Mouse (Mus musculus) testis, adult 2 months (tissue): Measurements from ENCODE around the gene Tmcc2.

Experiments
- CTCF ChIP-seq: fragments of 200-500 bp; IDR thresholded peaks from 2 replicates; pipeline ENCODE4 v1.5.1; 2012; ENCODE audit warnings: low read depth, mild to moderate bottlenecking, inconsistent platforms, low read length, moderate library complexity; ENCODE audit not compliant: control insufficient read depth, insufficient read depth, insufficient replicate concordance
- POLR2A ChIP-seq: fragments of 200-500 bp; IDR thresholded peaks from 2 replicates; pipeline ENCODE4 v1.6.1; 2012; ENCODE audit warnings: low read depth, mild to moderate bottlenecking, inconsistent platforms, low read length, moderate library complexity; ENCODE audit not compliant: control insufficient read depth

DNA sequence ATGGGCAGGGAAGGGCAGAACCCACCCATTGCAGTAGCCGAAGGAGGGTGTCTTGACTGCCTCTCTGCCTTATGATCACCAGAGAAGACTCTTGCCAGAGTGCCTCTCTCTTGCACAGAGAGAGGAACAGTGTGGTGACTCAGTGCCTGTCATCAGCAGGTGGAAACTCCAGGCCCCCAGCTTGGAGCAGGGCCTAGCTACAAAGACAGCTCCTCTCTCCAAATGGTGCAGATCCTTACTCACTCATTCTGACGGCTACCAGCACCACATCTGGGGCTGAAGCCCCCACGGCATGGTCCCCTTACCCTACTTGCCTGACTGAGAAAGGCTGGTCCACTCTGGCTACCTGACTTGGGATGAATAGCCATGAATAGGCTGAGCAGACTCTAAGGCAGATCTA is 26.7 kb downstream of the Tmcc2 start:
- TF ChIP-seq CTCF, result no peak
- no peak for TF ChIP-seq POLR2A
